Mouse (Mus musculus): ENCODE measurements around the gene Sost.

GRCm38 (mm10) chr11:101931978-101932377 lies 34.8 kb downstream of the Sost start:
- TF ChIP-seq POLR2A (IDR thresholded peaks at IDR 0.05; ENCODE audit: borderline replicate concordance, low read depth, low read length): no peak
- no peak for TF ChIP-seq CTCF (IDR thresholded peaks at IDR 0.05; ENCODE audit: low read depth, low read length)

All from bone marrow macrophage, adult 2 months (primary cell).